Mouse (Mus musculus): Measurements from ENCODE around the gene Inafm2. TPM values are rescaled to one million over a fixed set of nuclear protein-coding genes. Genes with fewer than 3 reads are reported as not detected.

Inafm2 gene
- total RNA-seq, 2 experiments from 2014 or later: 41.5 to 43.0 TPM

Other genes starting within 250 kb of the Inafm2 start
- gene Bmf, start 196.1 kb upstream of the Inafm2 start, total RNA-seq (2021): 1 to 10 TPM; 4.8 to 5.8 TPM
- 1 to 10 TPM in 1 of 2 experiments, under 1 TPM in 1; 0.42 to 2.3 TPM for gene Bub1b, start 147.5 kb upstream of the Inafm2 start, total RNA-seq (2021)
- gene Pak6, start 82.5 kb upstream of the Inafm2 start, total RNA-seq (2021): 100 to 1,000 TPM in 1 of 2 experiments, 10 to 100 TPM in 1; 83.4 to 104 TPM
- 10 to 100 TPM; 20.0 to 32.2 TPM for gene Ankrd63, start 41.8 kb upstream of the Inafm2 start, total RNA-seq (2021)
- gene Plcb2, start 17.3 kb upstream of the Inafm2 start, total RNA-seq (2021): 1 to 10 TPM; 2.4 to 3.4 TPM
- 1 to 10 TPM; 4.8 to 5.5 TPM for gene Ccdc9b, start 16.9 kb downstream of the Inafm2 start, total RNA-seq (2021)
- gene Phgr1, start 27.0 kb downstream of the Inafm2 start, total RNA-seq (2021): not detected
- gene Disp2, start 34.0 kb downstream of the Inafm2 start, total RNA-seq (2021): 100 to 1,000 TPM; 187 to 192 TPM
- gene Knstrn, start 68.2 kb downstream of the Inafm2 start, total RNA-seq (2021): 1 to 10 TPM; 1.2 to 1.6 TPM
- gene Ivd, start 116.2 kb downstream of the Inafm2 start, total RNA-seq (2021): 10 to 100 TPM; 58.2 to 73.7 TPM
- gene Bahd1, start 154.6 kb downstream of the Inafm2 start, total RNA-seq (2021): 10 to 100 TPM; 40.4 to 45.0 TPM
- 1 to 10 TPM; 1.5 to 2.0 TPM for gene Chst14, start 180.7 kb downstream of the Inafm2 start, total RNA-seq (2021)